Mouse (Mus musculus) liver, postnatal 0 days (tissue): Measurements from ENCODE around the gene Prom1. TPM values are rescaled to one million over a fixed set of nuclear protein-coding genes. Genes with fewer than 3 reads are reported as not detected.

Experiments used
- ATAC-seq: fragments of 200-750 bp; cut with Nextera tagmentation; 2 replicates; pipeline ENCODE4 v1.8.0; 2017; ENCODE audit warnings: mild to moderate bottlenecking, moderate library complexity
- DNase-seq: peaks from one replicate; pipeline ENCODE4 v3.0.0-alpha.2; 2016
- H3K27ac ChIP-seq: fragments of 300-500 bp; sonication (generic); 2 replicates; pipeline ENCODE4 v1.5.1; 2014; ENCODE audit warnings: antibody characterized with exemption, moderate library complexity, mild to moderate bottlenecking, low read depth
- H3K27me3 ChIP-seq: fragments of 300-500 bp; sonication (generic); 2 replicates; pipeline ENCODE4 v1.6.1; 2014; ENCODE audit warnings: low read length, control low read depth, mixed read lengths; ENCODE audit not compliant: insufficient read depth
- H3K36me3 ChIP-seq: fragments of 300-500 bp; sonication (generic); replicated peaks from 2 replicates; pipeline ENCODE4 v1.6.1; 2014; ENCODE audit warnings: mild to moderate bottlenecking, control low read depth, low read length, moderate library complexity, mixed read lengths; ENCODE audit not compliant: insufficient read depth
- H3K4me1 ChIP-seq: fragments of 300-500 bp; sonication (generic); 2 replicates; pipeline ENCODE4 v1.6.1; 2014; ENCODE audit warnings: antibody characterized with exemption, mild to moderate bottlenecking, control low read depth; ENCODE audit not compliant: insufficient read depth
- H3K4me2 ChIP-seq: fragments of 300-500 bp; sonication (generic); 2 replicates; pipeline ENCODE4 v1.6.1; 2014; ENCODE audit warnings: low read depth, mild to moderate bottlenecking, low read length, moderate library complexity, mixed read lengths
- H3K4me3 ChIP-seq: fragments of 300-500 bp; sonication (generic); 2 replicates; pipeline ENCODE4 v1.5.1; 2014; ENCODE audit warnings: low read depth, low read length
- H3K9ac ChIP-seq: fragments of 300-500 bp; sonication (generic); replicated peaks from 2 replicates; pipeline ENCODE4 v1.6.1; 2014; ENCODE audit warnings: mild to moderate bottlenecking, moderate library complexity
- H3K9me3 ChIP-seq: fragments of 300-500 bp; sonication (generic); 2 replicates; pipeline ENCODE4 v1.6.1; 2016; ENCODE audit warnings: mild to moderate bottlenecking, control low read depth, low read length, mixed read lengths
- CTCF ChIP-seq: sonication (generic); IDR thresholded peaks from 2 replicates; pipeline ENCODE4 v1.5.1; 2016; ENCODE audit warnings: antibody characterized with exemption, low read depth
- EP300 ChIP-seq: IDR thresholded peaks from 2 replicates; pipeline ENCODE4 v1.6.1; 2016; ENCODE audit warnings: antibody characterized with exemption, low read depth, mild to moderate bottlenecking
- WGBS: fragments of 180-500 bp; shearing (Covaris S2); extraction: QIAGEN DNeasy Blood & Tissue Kit; methylation state at CpG from one replicate; pipeline ENCODE4 v1.1.7; 2014; ENCODE audit not compliant: insufficient replicate concordance; 5-methylcytosine and 5-hydroxymethylcytosine counted together
- polyA plus RNA-seq: library from polyadenylated mRNA; unstranded; fragments of >200 nt; fragmentation: Nextera tagmentation; extraction: Ambion mirVana; gene quantifications from 2 replicates; pipeline ENCODE4 v1.2.1, GENCODE M21; 2015

The Prom1 gene
- polyA plus RNA-seq, 1 experiment from 2014 or later: 9.7 TPM

- H3K4me1 ChIP-seq: peaks cover 6% of the 10 kb centered on the region
- no peak for ATAC-seq
- no peaks in the 10 kb centered on the region for H3K36me3 ChIP-seq
- TF ChIP-seq EP300: no peak
- no peak for TF ChIP-seq CTCF
- no peak overlapping the region for H3K4me2 ChIP-seq
- H3K9me3 ChIP-seq: no peaks in the 10 kb centered on the region
- WGBS: 88% methylated on average over 7 of the region's 7 CpGs
- no peaks in the 10 kb centered on the region for H3K27me3 ChIP-seq
- H3K9ac ChIP-seq: no peak overlapping the region
- H3K4me3 ChIP-seq: no peak overlapping the region
- H3K27ac ChIP-seq: no peak overlapping the region
- no peak for DNase-seq
Measured at GRCm38 (mm10) chr5:44070529-44071133, 31.2 kb downstream of the Prom1 start.

- Histone ChIP-seq H3K36me3 (no peaks in the 10 kb centered on the region), H3K9ac (no peak overlapping the region), H3K27ac (no peak overlapping the region), H3K4me3 (no peak overlapping the region), H3K9me3 (no peaks in the 10 kb centered on the region), H3K4me2 (no peak overlapping the region), H3K27me3 (no peaks in the 10 kb centered on the region), H3K4me1 (no peaks in the 10 kb centered on the region)
- ATAC-seq (no peak), DNase-seq (no peak)
- no peak for TF ChIP-seq EP300
- TF ChIP-seq CTCF: no peak
- 67% methylated on average over 3 of the region's 3 CpGs for WGBS
Measured at GRCm38 (mm10) chr5:44058258-44058657, 43.6 kb downstream of the Prom1 start.

- Histone ChIP-seq H3K27ac (peak overlapping the region; percentile 55), H3K9me3 (no peaks in the 10 kb centered on the region), H3K36me3 (no peaks in the 10 kb centered on the region), H3K27me3 (no peaks in the 10 kb centered on the region), H3K9ac (no peak overlapping the region), H3K4me1 (peaks cover 13% of the 10 kb centered on the region; the same call in 1 of the 2 replicates), H3K4me2 (no peak overlapping the region), H3K4me3 (no peak overlapping the region)
- DNase-seq: peak; percentile 52
- peak; percentile 90 for ATAC-seq
- TF ChIP-seq CTCF: no peak
- TF ChIP-seq EP300: peak; percentile 18; the same call in 1 of the 2 replicates
- 34% methylated on average over 8 of the region's 8 CpGs for WGBS
Measured at GRCm38 (mm10) chr5:44050213-44050612, 51.6 kb downstream of the Prom1 start.

- Histone ChIP-seq H3K4me3 (no peak overlapping the region), H3K9ac (no peak overlapping the region), H3K27me3 (no peaks in the 10 kb centered on the region), H3K4me2 (no peak overlapping the region), H3K27ac (no peak overlapping the region), H3K36me3 (no peaks in the 10 kb centered on the region), H3K9me3 (no peaks in the 10 kb centered on the region), H3K4me1 (peaks cover 13% of the 10 kb centered on the region; the same call in 1 of the 2 replicates)
- DNase-seq: no peak
- peak; percentile 24 for ATAC-seq
- WGBS: 47% methylated on average over 6 of the region's 6 CpGs
- TF ChIP-seq CTCF: no peak
- no peak for TF ChIP-seq EP300
Measured at GRCm38 (mm10) chr5:44049395-44049976, 52.3 kb downstream of the Prom1 start.

GRCm38 (mm10) chr5:44048568-44049363 is 53.1 kb downstream of the Prom1 start:
- peaks cover 13% of the 10 kb centered on the region; the same call in 1 of the 2 replicates for H3K4me1 ChIP-seq
- H3K27me3 ChIP-seq: no peaks in the 10 kb centered on the region
- H3K4me2 ChIP-seq: no peak overlapping the region
- H3K36me3 ChIP-seq: no peaks in the 10 kb centered on the region
- no peak overlapping the region for H3K4me3 ChIP-seq
- H3K27ac ChIP-seq: no peak overlapping the region
- DNase-seq (no peak), ATAC-seq (no peak)
- H3K9ac ChIP-seq: no peak overlapping the region
- no peaks in the 10 kb centered on the region for H3K9me3 ChIP-seq
- peak; percentile 76 for TF ChIP-seq CTCF
- TF ChIP-seq EP300: no peak
- WGBS: 42% methylated on average over 5 of the region's 5 CpGs

GRCm38 (mm10) chr5:44041725-44042124 is 60.1 kb downstream of the Prom1 start:
- no peaks in the 10 kb centered on the region for H3K9me3 ChIP-seq
- H3K4me3 ChIP-seq: no peak overlapping the region
- TF ChIP-seq EP300: no peak
- no peak for TF ChIP-seq CTCF
- DNase-seq (no peak), ATAC-seq (no peak)
- H3K27ac ChIP-seq: no peak overlapping the region
- no peaks in the 10 kb centered on the region for H3K27me3 ChIP-seq
- no peaks in the 10 kb centered on the region for H3K4me1 ChIP-seq
- 40% methylated on average over 1 of the region's 1 CpGs for WGBS
- H3K36me3 ChIP-seq: no peaks in the 10 kb centered on the region
- no peak overlapping the region for H3K4me2 ChIP-seq
- H3K9ac ChIP-seq: no peak overlapping the region
